15 mouse cellular contexts compared by ENCODE assay signal in genomic region chr13:73008856-73009546, GRCm38 (mm10).
A peak's percentile ranks its signal among the peaks of the same experiment; 100 is the strongest.
DNase-seq lines count a peak whose midpoint lies in the region; ATAC-seq lines count a peak whose summit lies in the region.
"Had no signal": no experiment of that assay in that cellular context is flagged by ENCODE, and none has a peak within 500 bp of the region (broad histone marks: within the 10 kb centered on the region; RNA-seq: fewer than 3 reads in every experiment).

No protein-coding gene starts in this region.

- DNase-seq in embryonic facial prominence, embryonic 14.5 days (ENCODE audit: low spot score) = peak; percentile 20
- no peak for DNase-seq in embryonic facial prominence, embryonic 10.5 days (ENCODE audit: low spot score)
- DNase-seq in kidney, postnatal 14 days = peak; percentile 2
- DNase-seq in kidney, adult 8-10 months = no peak
- DNase-seq in layer of hippocampus, adult 18-20 months (ENCODE audit: low spot score in 2 of 2) = no peak
- no peak for DNase-seq in ovary, adult 18-20 months (ENCODE audit: low spot score)
- DNase-seq: adrenal gland, postnatal 10 days; cerebellum, adult 11 months; gastrocnemius, postnatal 10 days; thymus, postnatal 25 days had no signal

- peak; percentile 47; the same call in 1 of the 2 replicates for ATAC-seq in embryonic facial prominence, embryonic 14.5 days (ENCODE audit: low read depth)
- peak; percentile 63; the same call in 1 of the 2 replicates for ATAC-seq in hindbrain, embryonic 16.5 days
- ATAC-seq in neural tube, embryonic 14.5 days (ENCODE audit: low read depth) = peak; percentile 76; the same call in 1 of the 2 replicates

- H3K9me3 ChIP-seq in embryonic facial prominence, embryonic 14.5 days (ENCODE audit: control insufficient read depth, low read length) = no peaks in the 10 kb centered on the region
- no peaks in the 10 kb centered on the region for H3K9me3 ChIP-seq in embryonic facial prominence, embryonic 10.5 days
- no peaks in the 10 kb centered on the region for H3K9me3 ChIP-seq in hindbrain, embryonic 16.5 days (ENCODE audit: control insufficient read depth, low read length)
- no peaks in the 10 kb centered on the region for H3K9me3 ChIP-seq in neural tube, embryonic 14.5 days (ENCODE audit: control insufficient read depth, low read length)
- H3K9me3 ChIP-seq: embryonic facial prominence, embryonic 15.5 days had no signal

- H3K4me1 ChIP-seq in embryonic facial prominence, embryonic 14.5 days (ENCODE audit: control insufficient read depth, insufficient read depth, low read length) = no peaks in the 10 kb centered on the region
- H3K4me1 ChIP-seq in embryonic facial prominence, embryonic 10.5 days = peaks cover 3% of the 10 kb centered on the region; the same call in 1 of the 2 replicates
- H3K4me1 ChIP-seq in hindbrain, embryonic 16.5 days (ENCODE audit: control insufficient read depth, insufficient read depth, low read depth, low read length) = peaks cover 4% of the 10 kb centered on the region; the same call in 1 of the 2 replicates
- H3K4me1 ChIP-seq in neural tube, embryonic 14.5 days (ENCODE audit: control insufficient read depth, insufficient read depth, low read length) = no peaks in the 10 kb centered on the region
- H3K4me1 ChIP-seq: embryonic facial prominence, embryonic 15.5 days had no signal

- no peak overlapping the region for H3K27ac ChIP-seq in embryonic facial prominence, embryonic 14.5 days (replicated peaks; ENCODE audit: low read depth, low read length)
- no peak overlapping the region for H3K27ac ChIP-seq in embryonic facial prominence, embryonic 10.5 days (replicated peaks)
- no peak overlapping the region for H3K27ac ChIP-seq in hindbrain, embryonic 16.5 days (ENCODE audit: low read depth, low read length)
- H3K27ac ChIP-seq in neural tube, embryonic 14.5 days (ENCODE audit: low read depth, low read length) = no peak overlapping the region
- H3K27ac ChIP-seq: embryonic facial prominence, embryonic 15.5 days; macrophage had no signal

- H3K36me3 ChIP-seq in embryonic facial prominence, embryonic 14.5 days (ENCODE audit: control insufficient read depth, insufficient read depth, low read length) = no peaks in the 10 kb centered on the region
- H3K36me3 ChIP-seq in embryonic facial prominence, embryonic 10.5 days (replicated peaks) = no peaks in the 10 kb centered on the region
- H3K36me3 ChIP-seq in hindbrain, embryonic 16.5 days (ENCODE audit: control insufficient read depth, insufficient read depth, low read length) = no peaks in the 10 kb centered on the region
- no peaks in the 10 kb centered on the region for H3K36me3 ChIP-seq in neural tube, embryonic 14.5 days (ENCODE audit: control insufficient read depth, insufficient read depth, low read length)
- H3K36me3 ChIP-seq: embryonic facial prominence, embryonic 15.5 days had no signal

- 44% methylated on average over 22 of the region's 22 CpGs for WGBS in embryonic facial prominence, embryonic 14.5 days
- WGBS in embryonic facial prominence, embryonic 10.5 days = 75% methylated on average over 22 of the region's 22 CpGs
- 40% methylated on average over 22 of the region's 22 CpGs for WGBS in hindbrain, embryonic 16.5 days
- WGBS in neural tube, embryonic 14.5 days = 33% methylated on average over 22 of the region's 22 CpGs

- no peaks in the 10 kb centered on the region for H3K27me3 ChIP-seq in embryonic facial prominence, embryonic 14.5 days (replicated peaks; ENCODE audit: control insufficient read depth, insufficient read depth, low read length)
- peaks cover 17% of the 10 kb centered on the region; the same call in 1 of the 2 replicates for H3K27me3 ChIP-seq in embryonic facial prominence, embryonic 10.5 days (replicated peaks; ENCODE audit: low read depth, poor library complexity, severe bottlenecking)
- no peaks in the 10 kb centered on the region for H3K27me3 ChIP-seq in hindbrain, embryonic 16.5 days (replicated peaks; ENCODE audit: control insufficient read depth, insufficient read depth, low read length)
- H3K27me3 ChIP-seq in neural tube, embryonic 14.5 days (ENCODE audit: control insufficient read depth, insufficient read depth, low read length) = no peaks in the 10 kb centered on the region

- H3K9ac ChIP-seq in embryonic facial prominence, embryonic 14.5 days (ENCODE audit: low read depth, low read length) = no peak overlapping the region
- no peak overlapping the region for H3K9ac ChIP-seq in hindbrain, embryonic 16.5 days (ENCODE audit: low read depth, low read length)
- H3K9ac ChIP-seq in neural tube, embryonic 14.5 days (replicated peaks; ENCODE audit: low read depth, low read length) = no peak overlapping the region
- H3K9ac ChIP-seq: embryonic facial prominence, embryonic 15.5 days had no signal

- H3K4me3 ChIP-seq in embryonic facial prominence, embryonic 14.5 days (ENCODE audit: low read depth, low read length) = no peak overlapping the region
- no peak overlapping the region for H3K4me3 ChIP-seq in embryonic facial prominence, embryonic 10.5 days
- peak overlapping the region; percentile 7 for H3K4me3 ChIP-seq in hindbrain, embryonic 16.5 days (ENCODE audit: low read length)
- H3K4me3 ChIP-seq in neural tube, embryonic 14.5 days (ENCODE audit: low read depth, low read length) = peak overlapping the region; percentile 9; the same call in 1 of the 2 replicates
- H3K4me3 ChIP-seq: embryonic facial prominence, embryonic 15.5 days had no signal

- peak overlapping the region; percentile 27; the same call in 1 of the 2 replicates for H3K4me2 ChIP-seq in embryonic facial prominence, embryonic 14.5 days (ENCODE audit: low read depth, low read length)
- peak overlapping the region; percentile 42 for H3K4me2 ChIP-seq in hindbrain, embryonic 16.5 days (ENCODE audit: low read length)
- H3K4me2 ChIP-seq in neural tube, embryonic 14.5 days (ENCODE audit: low read depth, low read length) = peak overlapping the region; percentile 29; the same call in 1 of the 2 replicates
- H3K4me2 ChIP-seq: embryonic facial prominence, embryonic 15.5 days; liver, embryonic 11.5 days had no signal

Comparison
In these comparisons a context has a peak if more than half of its experiments do, and no peak if none do; other contexts are left out.
1. DNase-seq: peak in embryonic facial prominence, embryonic 14.5 days (single experiment) and kidney, postnatal 14 days (single experiment); none in embryonic facial prominence, embryonic 10.5 days (single experiment), kidney, adult 8-10 months (0 of 2), layer of hippocampus, adult 18-20 months (0 of 2) and ovary, adult 18-20 months (single experiment).
2. H3K4me3 ChIP-seq: peak in hindbrain, embryonic 16.5 days (single experiment) and neural tube, embryonic 14.5 days (single experiment); none in embryonic facial prominence, embryonic 14.5 days (single experiment) and embryonic facial prominence, embryonic 10.5 days (single experiment).
3. Peak in every context shown above with its lines, with median percentiles within 50 percentile points of each other: ATAC-seq and H3K4me2 ChIP-seq.